Mouse (Mus musculus) thymus, postnatal 0 days (tissue): ENCODE measurements around the gene Rassf7. TPM values are rescaled to one million over a fixed set of nuclear protein-coding genes. Genes with fewer than 3 reads are reported as not detected.

Experiments used
- DNase-seq: peaks from one replicate; pipeline ENCODE4 v3.0.0-alpha.2; 2015; ENCODE audit warnings: low spot score
- polyA plus RNA-seq: library from polyadenylated mRNA; unstranded; fragments of >200 nt; fragmentation: Nextera tagmentation; extraction: Ambion mirVana; gene quantifications from 2 replicates; pipeline ENCODE4 v1.2.1, GENCODE M21; 2015

Gene Rassf7
- polyA plus RNA-seq, 1 experiment from 2014 or later, result 20.6 TPM

GRCm38 (mm10) chr7:141196619-141197282, 18.9 kb upstream of the Rassf7 start:
- DNase-seq, result no peak

- no peak for DNase-seq
These were observed 17.5 kb upstream of the Rassf7 start for GRCm38 (mm10) chr7:141198121-141198520.

DNA sequence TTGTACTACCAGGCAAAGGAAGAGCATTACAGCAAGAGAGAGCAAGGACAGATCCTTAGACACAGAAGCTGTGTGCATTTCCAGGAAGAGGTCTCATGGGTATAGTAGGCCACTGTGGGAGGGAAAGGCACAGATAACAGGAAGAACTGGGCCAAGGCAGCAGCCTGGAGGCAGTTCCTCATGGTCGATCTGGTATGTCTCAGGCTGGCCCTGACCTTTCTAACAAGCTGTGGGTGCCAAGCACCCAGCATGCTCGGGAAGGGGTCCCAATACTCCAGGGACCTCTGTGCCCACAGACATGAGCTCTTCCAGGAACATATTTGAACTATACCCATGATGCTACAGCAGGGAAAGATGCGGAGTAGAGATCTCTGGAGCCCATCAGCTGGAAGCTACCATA, 11.1 kb upstream of the Rassf7 start:
- no peak for DNase-seq

DNA sequence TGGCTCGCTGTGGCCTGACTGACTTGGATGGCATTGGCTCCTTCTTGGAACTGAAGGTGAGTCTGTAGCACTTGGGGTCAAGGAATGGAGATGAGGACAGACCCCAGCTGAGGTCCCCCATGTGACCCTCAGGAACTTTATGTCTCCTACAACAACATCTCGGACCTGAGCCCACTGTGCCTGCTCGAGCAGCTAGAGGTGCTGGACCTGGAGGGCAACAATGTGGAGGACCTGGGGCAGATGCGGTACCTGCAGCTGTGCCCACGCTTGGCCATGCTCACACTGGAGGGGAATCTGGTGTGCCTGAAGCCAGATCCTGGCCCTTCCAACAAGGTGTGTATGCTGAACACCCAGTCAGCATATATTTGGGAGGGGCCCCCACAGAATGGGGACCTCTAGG, 10.2 kb upstream of the Rassf7 start:
- no peak for DNase-seq

DNA sequence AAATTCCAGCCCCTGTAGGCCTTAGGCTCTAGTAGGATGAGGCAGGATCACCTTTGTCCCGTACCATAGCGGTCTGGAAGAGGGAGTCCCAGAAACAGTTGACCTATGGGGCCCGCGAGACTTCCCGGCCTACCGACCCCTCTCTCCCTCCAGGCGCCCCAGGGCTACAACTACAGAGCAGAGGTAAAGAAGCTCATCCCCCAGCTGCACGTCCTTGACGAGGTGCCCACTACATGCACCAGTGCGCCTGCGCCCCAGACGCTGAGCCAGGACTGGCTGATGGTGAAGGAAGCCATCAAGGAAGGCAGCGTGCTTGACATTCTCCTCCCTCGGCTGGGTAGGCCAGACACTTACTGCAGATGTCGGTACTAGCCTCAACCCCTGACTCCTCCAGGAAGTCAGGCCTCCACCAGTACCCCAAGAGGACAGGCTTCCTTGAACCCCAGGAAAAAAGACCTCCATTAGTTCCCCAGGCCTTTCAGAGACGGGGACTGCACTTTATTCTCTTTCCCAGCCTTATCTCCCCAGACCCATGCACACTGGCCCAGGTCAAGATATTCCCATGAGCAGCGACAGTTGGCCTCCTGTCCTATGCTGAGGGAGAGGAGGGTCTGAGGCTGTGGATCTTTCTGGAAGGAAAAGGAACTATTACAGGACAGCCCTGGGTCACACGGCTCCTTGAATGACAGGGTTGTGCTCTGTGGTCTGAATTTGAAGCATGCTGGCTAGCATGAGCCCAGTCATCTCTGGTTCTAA, 9.3 kb upstream of the Rassf7 start:
- DNase-seq, result no peak

DNA sequence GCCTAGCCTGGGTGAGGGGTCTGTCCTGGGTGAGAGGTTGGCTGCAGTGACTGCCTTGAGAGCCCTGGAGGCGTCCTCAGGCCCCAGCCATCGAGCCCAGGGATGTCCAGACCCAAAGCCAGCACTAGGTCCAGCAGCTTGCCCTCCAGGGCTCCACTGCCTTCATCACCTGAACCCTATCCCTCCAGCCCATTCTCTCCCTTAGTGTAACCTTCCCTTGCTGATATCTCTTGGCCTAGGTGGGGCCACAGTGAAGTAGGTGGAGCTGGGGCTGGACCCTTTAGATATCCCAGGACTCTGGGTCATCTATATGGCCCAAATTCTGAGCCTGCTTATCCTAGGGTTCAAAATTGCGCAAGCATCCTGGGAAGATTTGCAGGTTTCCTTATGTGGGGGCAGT, 6.1 kb upstream of the Rassf7 start:
- no peak for DNase-seq

- no peak for DNase-seq
These were observed 5.5 kb upstream of the Rassf7 start for GRCm38 (mm10) chr7:141210137-141210536.

DNA sequence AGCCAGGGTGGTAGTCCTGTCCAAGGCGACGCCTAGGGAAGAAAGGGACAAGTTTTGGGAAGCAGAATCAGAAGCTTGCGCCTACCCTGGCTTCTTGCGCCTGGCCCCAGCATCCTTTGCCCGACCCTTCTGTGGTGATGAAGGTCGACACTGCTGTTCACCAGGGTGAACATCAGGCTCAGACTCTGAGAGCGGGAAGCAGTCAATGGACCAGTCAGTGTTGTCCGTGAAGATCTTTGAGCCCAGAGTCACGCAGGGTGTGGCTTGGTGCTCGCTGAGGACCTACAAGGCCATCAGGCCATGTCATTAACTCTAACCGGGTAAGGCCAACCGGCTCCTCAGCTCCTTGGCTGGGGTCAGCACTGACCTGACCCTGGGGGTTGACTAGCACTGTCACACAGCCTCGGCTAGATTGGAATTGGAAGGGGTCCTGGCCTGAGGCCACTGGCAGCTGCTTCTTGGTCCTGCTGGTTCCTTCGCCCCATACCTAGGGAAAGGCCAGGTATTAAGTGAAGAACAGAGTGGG, 5.0 kb upstream of the Rassf7 start:
- no peak for DNase-seq

DNA sequence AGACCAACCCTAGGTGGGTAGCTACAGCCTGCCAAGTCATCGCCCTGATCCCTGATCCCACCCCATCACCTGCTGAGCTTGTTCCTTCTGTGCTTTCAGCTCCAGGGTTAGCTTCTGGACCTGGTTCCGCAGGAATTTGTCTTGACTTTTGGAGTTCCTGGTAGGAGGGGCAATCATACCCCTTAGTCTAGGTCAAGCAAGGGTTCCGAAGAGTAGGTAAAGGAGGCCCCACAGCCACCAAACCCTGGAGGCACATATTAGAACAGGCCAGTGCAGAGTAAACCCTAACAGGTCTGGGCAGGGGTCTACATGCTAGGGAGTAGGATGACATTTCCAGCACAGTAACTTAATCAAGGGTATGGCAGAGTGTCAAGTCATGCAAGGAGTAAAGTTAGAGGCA, 2.5 kb upstream of the Rassf7 start:
- DNase-seq, result no peak

DNA sequence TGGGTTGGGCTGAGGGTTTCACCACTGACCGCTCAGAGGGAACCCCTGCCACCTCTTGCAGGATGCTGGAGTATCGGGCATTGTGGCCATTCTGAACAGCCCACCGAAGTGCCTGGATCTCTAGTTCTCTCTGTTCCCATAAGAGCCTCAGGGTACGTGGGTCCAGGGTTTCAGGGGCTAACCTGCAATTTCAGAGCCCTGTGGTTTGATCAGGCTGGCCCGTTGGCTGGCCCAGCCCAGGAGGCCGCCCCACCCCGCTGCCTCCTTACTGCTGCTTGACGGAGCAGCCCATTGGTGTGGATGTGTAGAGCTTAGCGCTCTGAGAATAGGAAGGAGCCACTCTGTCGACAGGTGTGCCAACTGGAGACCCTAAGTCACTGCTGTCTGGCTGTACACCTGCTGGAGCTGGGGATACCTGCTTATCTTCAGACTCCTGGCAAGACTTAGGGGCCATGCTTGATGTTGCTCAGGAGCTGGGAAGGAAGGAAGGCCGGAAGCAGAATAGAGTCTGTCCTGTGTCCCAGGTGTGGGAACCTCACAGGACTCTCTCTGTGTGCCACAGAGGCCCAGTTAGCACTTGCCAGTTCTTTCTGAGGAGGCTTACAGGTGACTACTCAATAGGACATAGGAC, 1.9 kb upstream of the Rassf7 start, which contains the start of gene Lmntd2:
Gene Lmntd2, minus strand, starts transcription at position 476 of the 631 bp plus-strand sequence.
- DNase-seq, result no peak

- DNase-seq, result no peak
These were observed 1.4 kb upstream of the Rassf7 start for GRCm38 (mm10) chr7:141214310-141214709.

DNA sequence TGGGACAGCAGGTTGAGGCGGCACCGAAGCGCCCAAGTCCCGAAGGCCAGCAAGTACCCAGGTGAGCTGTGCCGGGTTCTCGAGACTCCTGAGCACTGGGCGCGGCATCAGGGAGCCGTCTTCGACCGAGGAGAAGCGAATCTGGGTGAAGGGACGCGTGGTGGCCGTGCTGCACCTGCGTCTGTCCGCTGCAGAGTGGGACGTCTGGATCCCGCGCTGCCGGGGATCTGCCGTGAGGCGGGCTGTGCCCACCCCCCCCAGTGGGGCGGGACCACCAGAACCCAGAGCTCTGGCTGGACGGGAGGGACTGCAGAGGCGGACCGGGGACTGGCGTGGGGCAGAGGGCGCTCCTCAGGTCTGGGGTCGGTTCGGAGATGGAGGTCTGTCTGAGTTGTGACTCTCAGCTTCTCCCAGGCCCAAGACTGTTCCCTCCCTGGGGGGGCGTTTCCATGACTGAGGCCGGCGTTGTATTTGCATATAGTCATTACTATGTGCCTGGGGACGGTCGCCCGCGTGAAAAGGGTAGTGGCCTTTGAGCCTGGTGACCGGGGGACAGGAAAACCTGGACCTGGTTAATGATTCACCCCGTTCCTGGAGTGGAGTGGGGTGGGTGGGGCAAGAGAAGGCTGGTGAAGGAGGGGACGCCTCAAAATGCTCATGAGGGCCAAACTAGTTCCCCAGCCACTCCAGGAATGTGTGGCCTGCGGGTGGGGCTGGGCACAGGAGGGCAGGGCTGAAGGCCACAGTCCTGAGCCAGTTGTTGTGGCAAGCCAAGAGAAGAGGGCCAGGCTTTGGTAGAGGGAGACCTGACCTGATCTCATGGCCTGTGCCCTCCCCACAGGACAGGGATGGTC, 447 bp downstream of the Rassf7 start:
- no peak for DNase-seq

GRCm38 (mm10) chr7:141216894-141217293, 1.2 kb downstream of the Rassf7 start:
- DNase-seq, result no peak

- DNase-seq, result no peak
These were observed 1.8 kb downstream of the Rassf7 start for GRCm38 (mm10) chr7:141217343-141218013.

DNA sequence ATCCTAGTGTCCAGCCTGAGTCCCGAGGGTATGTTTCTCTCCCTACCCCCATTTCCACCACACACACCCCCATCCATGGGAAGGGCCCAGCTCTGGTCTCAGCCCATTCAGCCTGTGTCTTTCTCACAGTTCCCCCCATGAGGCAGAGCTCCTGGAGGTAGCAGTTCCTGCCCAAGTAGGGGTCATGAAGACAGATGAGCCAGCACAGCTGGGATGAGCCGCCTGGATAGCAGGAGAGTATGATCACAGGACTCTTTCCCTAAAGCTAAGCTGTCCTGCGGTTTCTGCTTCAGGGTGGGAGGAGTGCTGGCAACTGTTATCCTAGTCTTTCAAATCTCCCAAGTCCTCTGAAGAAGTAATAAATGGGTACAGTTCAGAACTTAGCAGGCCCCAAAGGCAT, 2.5 kb downstream of the Rassf7 start:
- DNase-seq, result no peak

DNA sequence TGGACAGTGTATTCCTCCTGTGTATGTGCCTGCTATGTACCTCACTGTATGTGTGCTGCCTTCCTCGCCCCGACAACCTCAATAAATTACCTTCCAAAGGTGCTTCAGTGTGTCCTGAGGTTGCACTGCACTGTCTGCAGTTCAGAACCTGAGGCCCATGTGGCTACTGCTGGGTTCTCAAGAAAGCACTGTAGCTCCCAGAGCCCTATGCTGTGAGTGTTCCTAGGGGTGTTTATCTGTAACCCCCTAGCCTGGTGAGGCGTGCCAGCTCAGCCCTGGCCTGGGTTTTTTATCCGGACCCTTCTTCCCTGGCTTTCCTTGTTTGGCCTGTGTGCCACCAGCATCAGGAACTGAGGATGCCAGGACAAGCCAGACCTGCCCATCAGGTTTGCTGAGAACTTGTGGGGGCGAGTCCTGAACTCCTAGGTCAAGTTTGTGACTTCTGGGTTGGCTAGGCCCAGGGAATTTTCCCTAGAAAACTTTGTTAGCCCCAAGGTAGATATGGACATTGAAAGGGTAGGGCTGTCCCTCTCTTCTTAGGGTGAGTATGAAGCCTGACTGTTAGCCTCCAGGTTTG, 3.0 kb downstream of the Rassf7 start:
- no peak for DNase-seq

DNA sequence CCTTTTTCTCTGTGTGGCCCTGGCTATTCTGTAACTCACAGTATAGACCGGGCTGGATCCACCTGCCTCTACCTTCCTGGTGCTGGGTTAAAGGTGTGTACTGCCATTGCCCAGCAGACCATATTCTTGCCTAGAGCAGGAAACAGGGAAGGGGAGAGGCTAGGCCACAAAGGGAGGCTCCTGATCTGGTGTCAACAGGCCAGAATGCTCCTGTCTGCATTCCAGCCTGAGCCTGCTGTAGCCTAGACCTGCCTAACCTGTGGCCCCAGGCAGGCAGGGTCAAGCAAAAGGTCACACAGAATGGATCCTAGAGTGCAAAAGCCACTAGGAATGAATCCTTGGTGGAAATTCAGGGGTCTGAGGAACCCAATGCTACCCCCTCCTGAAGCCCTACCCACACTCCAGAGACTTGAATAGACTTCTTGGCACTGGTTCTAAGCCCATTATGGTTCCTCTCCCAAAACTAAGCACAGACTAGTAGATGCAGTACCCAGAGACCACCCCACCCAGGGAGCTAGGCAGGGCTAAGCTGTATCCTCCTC, 4.0 kb downstream of the Rassf7 start:
- no peak for DNase-seq

GRCm38 (mm10) chr7:141220377-141220776, 4.7 kb downstream of the Rassf7 start:
- DNase-seq, result no peak

DNA sequence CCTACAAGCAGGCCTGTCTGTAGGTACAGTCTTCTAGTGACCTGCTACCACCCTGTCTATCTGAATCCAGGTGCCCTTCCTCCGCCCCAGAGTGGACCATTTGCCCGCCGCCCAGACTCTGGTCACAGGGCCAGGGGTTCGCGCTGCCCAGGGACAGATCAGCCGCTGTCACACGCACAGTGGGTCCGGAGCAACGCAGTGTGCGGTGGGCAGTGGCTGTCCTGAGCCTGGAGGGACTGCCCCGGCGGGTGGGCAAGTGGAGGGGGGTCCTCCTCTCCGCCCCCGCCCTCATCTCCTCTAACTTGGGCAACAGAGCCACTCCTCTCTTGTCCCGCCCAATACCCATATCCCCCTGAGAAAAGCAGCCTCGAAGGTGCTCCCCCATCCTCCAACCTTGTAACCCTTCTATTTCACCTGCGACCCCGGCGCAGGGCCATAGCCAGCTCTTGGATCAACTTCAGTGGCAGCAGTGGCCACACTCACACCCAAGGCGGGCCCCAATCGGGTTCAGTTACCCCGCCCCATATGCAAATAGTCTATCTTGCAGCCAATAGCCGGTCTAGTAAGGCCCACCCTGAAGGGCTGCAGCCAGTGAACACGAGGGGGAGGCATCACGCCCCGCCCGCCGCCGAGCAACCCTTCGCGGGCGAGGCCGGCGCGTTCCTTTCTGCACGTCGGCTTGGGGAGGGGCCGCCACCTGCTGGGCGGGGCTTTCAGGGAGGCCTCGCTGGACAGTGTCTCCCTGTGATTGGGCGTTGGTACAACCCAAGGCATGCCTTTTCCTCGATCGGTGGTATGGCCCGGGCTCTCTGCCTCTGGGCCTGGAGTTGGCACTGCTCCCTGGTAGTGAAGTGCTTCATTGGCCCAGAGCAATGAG, 5.8 kb downstream of the Rassf7 start:
- DNase-seq, result peak; percentile 96
